Mouse (Mus musculus): ENCODE measurements around the gene Vmn2r67. TPM values are rescaled to one million over a fixed set of nuclear protein-coding genes. Genes with fewer than 3 reads are reported as not detected.
"Not testable (repeated sequence)": the region's sequence is repeated elsewhere in the genome, so short reads cannot be mapped to it uniquely, and the experiment has no call there.

Vmn2r67 gene
- polyA plus RNA-seq (2012; rRNA removed), result not detected in 2 replicates

DNA sequence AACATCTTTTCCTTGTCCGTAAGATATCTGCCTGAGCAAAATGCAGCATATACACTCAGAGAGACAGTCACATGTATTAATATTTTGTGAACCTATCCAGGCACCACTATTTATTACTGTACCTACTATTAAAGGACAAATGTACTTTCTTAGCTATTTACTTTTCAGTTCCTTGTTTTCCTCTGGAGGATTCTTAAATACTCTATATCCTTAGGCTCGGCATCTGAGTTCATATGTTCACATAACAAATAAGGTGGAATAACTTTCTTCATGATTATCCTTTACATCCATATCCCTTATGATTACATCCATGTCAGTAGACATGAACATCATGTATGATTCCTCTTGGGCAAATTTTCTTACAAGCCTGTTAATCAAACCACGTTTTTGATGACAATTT, at the start of gene Vmn2r67:
Gene Vmn2r67, minus strand, starts transcription at position 101 of the 400 bp plus-strand sequence.
- H3K4me3 ChIP-seq (replicated peaks; ENCODE audit: insufficient read depth, low read depth, low read length), result no peak within 1 kb of the TSS
- TF ChIP-seq CTCF (IDR thresholded peaks at IDR 0.05; ENCODE audit: borderline replicate concordance, insufficient read depth, low read depth, low read length) (no peak), POLR2A (IDR thresholded peaks at IDR 0.05; ENCODE audit: borderline replicate concordance, insufficient read depth, low read length) (no peak)
- no peak within 1 kb of the TSS for H3K27ac ChIP-seq (ENCODE audit: insufficient read depth, low read length)
- no peak for DNase-seq
- H3K4me1 ChIP-seq (ENCODE audit: control insufficient read depth, insufficient read depth, low read length), result no peaks in the 10 kb centered on the region
- H3K27me3 ChIP-seq (ENCODE audit: control insufficient read depth, insufficient read depth, low read length), result no peaks in the 10 kb centered on the region
- 78% methylated on average over 3 of the region's 3 CpGs for WGBS

- WGBS, result 37% methylated on average over 2 of the region's 2 CpGs
- H3K4me1 ChIP-seq (ENCODE audit: control insufficient read depth, insufficient read depth, low read length); DNase-seq; H3K4me3 ChIP-seq (replicated peaks; ENCODE audit: insufficient read depth, low read depth, low read length); H3K27me3 ChIP-seq (ENCODE audit: control insufficient read depth, insufficient read depth, low read length); H3K27ac ChIP-seq (ENCODE audit: insufficient read depth, low read length): not testable (repeated sequence)
Measured at GRCm38 (mm10) chr7:85104531-85104930, 51.3 kb downstream of the Vmn2r67 start.

Other genes starting within 250 kb of the Vmn2r67 start
- gene Vmn2r65, start 191.9 kb downstream of the Vmn2r67 start, polyA plus RNA-seq (2012; rRNA removed), result not detected in 2 replicates
- not detected in 2 replicates for gene Vmn2r66, start 143.7 kb downstream of the Vmn2r67 start, polyA plus RNA-seq (2012; rRNA removed)
- not detected in 2 replicates for gene Vmn2r68, start 81.8 kb upstream of the Vmn2r67 start, polyA plus RNA-seq (2012; rRNA removed)

Measured in cerebellum, adult 2 months (tissue).